Mouse (Mus musculus) ES-E14 (cell line): ENCODE data around the gene Frem1.

ENCODE experiments used
- CHD2 ChIP-seq: IDR thresholded peaks from 2 replicates; pipeline ENCODE4 v1.6.1; 2014; ENCODE audit warnings: mild to moderate bottlenecking, low read depth, low read length, inconsistent platforms
- HCFC1 ChIP-seq: IDR thresholded peaks from 2 replicates; pipeline ENCODE4 v1.6.1; 2012; ENCODE audit warnings: low read length, inconsistent platforms, borderline replicate concordance; ENCODE audit not compliant: insufficient read depth
- MAFK ChIP-seq: IDR thresholded peaks from 2 replicates; pipeline ENCODE4 v1.6.1; 2014; ENCODE audit warnings: mild to moderate bottlenecking, low read depth, low read length, inconsistent platforms; ENCODE audit not compliant: insufficient read depth
- ZC3H11A ChIP-seq: IDR thresholded peaks from 2 replicates; pipeline ENCODE4 v1.6.1; 2012; ENCODE audit warnings: low read depth, mild to moderate bottlenecking, inconsistent platforms, low read length, borderline replicate concordance
- ZNF384 ChIP-seq: IDR thresholded peaks from 2 replicates; pipeline ENCODE4 v1.6.1; 2012; ENCODE audit warnings: low read depth, low read length, inconsistent platforms

GRCm38 (mm10) chr4:82916678-82917050 is 135.5 kb downstream of the Frem1 start:
- TF ChIP-seq ZC3H11A, result no peak
- no peak for TF ChIP-seq ZNF384
- TF ChIP-seq CHD2, result no peak
- no peak for TF ChIP-seq MAFK
- no peak for TF ChIP-seq HCFC1
